Mouse (Mus musculus) intestine, embryonic 16.5 days (tissue): ENCODE data around the gene Rac2. TPM values are rescaled to one million over a fixed set of nuclear protein-coding genes. Genes with fewer than 3 reads are reported as not detected.

Experiments used
- ATAC-seq: fragments of 200-750 bp; cut with Nextera tagmentation; 2 replicates; pipeline ENCODE4 v1.8.0; 2017; ENCODE audit warnings: moderate TSS enrichment, moderate library complexity
- H3K27ac ChIP-seq: fragments of 300-500 bp; sonication (generic); 2 replicates; pipeline ENCODE4 v1.5.1; 2014; ENCODE audit warnings: mild to moderate bottlenecking, low read length
- H3K27me3 ChIP-seq: fragments of 300-500 bp; sonication (generic); replicated peaks from 2 replicates; pipeline ENCODE4 v1.6.1; 2014; ENCODE audit warnings: low read length, control low read depth, mixed read lengths; ENCODE audit not compliant: control insufficient read depth, insufficient read depth
- H3K36me3 ChIP-seq: fragments of 300-500 bp; sonication (generic); 2 replicates; pipeline ENCODE4 v1.6.1; 2014; ENCODE audit warnings: low read length, control low read depth; ENCODE audit not compliant: control insufficient read depth, insufficient read depth
- H3K4me1 ChIP-seq: fragments of 300-500 bp; sonication (generic); 2 replicates; pipeline ENCODE4 v1.6.1; 2014; ENCODE audit warnings: low read length, control low read depth, mixed read lengths; ENCODE audit not compliant: control insufficient read depth, insufficient read depth
- H3K4me2 ChIP-seq: fragments of 300-500 bp; sonication (generic); 2 replicates; pipeline ENCODE4 v1.6.1; 2014; ENCODE audit warnings: low read depth, low read length, control low read depth
- H3K4me3 ChIP-seq: fragments of 300-500 bp; sonication (generic); 2 replicates; pipeline ENCODE4 v1.5.1; 2014; ENCODE audit warnings: mild to moderate bottlenecking, low read length
- H3K9ac ChIP-seq: fragments of 300-500 bp; sonication (generic); 2 replicates; pipeline ENCODE4 v1.6.1; 2014; ENCODE audit warnings: low read depth, low read length
- H3K9me3 ChIP-seq: fragments of 300-500 bp; sonication (generic); 2 replicates; pipeline ENCODE4 v1.6.1; 2016; ENCODE audit warnings: low read length, control low read depth; ENCODE audit not compliant: control insufficient read depth
- WGBS: fragments of 180-500 bp; shearing (Covaris S2); extraction: QIAGEN DNeasy Blood & Tissue Kit; methylation state at CpG from one replicate; pipeline ENCODE4 v1.1.7; 2014; 5-methylcytosine and 5-hydroxymethylcytosine counted together
- polyA plus RNA-seq: library from polyadenylated mRNA; unstranded; fragments of >200 nt; fragmentation: Nextera tagmentation; extraction: Ambion mirVana; gene quantifications from 2 replicates; pipeline ENCODE4 v1.2.1, GENCODE M21; 2015

Rac2 gene
- polyA plus RNA-seq, 1 experiment from 2014 or later = 25.1 TPM

GRCm38 (mm10) chr15:78591680-78592451 lies 19.3 kb upstream of the Rac2 start:
- no peak for ATAC-seq

GRCm38 (mm10) chr15:78590785-78591184 lies 18.2 kb upstream of the Rac2 start:
- ATAC-seq = no peak
- Histone ChIP-seq H3K9me3 (no peaks in the 10 kb centered on the region), H3K4me2 (no peak overlapping the region), H3K27me3 (no peaks in the 10 kb centered on the region), H3K9ac (no peak overlapping the region), H3K27ac (no peak overlapping the region), H3K4me3 (no peak overlapping the region), H3K4me1 (no peaks in the 10 kb centered on the region), H3K36me3 (no peaks in the 10 kb centered on the region)
- 72% methylated on average over 6 of the region's 6 CpGs for WGBS

More at GRCm38 (mm10) chr15:78591680-78592451, 19.3 kb upstream of the Rac2 start:
- no peaks in the 10 kb centered on the region for H3K27me3 ChIP-seq
- 59% methylated on average over 15 of the region's 15 CpGs for WGBS
- H3K36me3 ChIP-seq = no peaks in the 10 kb centered on the region
- no peaks in the 10 kb centered on the region for H3K9me3 ChIP-seq
- no peak overlapping the region for H3K4me3 ChIP-seq
- no peaks in the 10 kb centered on the region for H3K4me1 ChIP-seq
- H3K4me2 ChIP-seq = no peak overlapping the region
- H3K27ac ChIP-seq = no peak overlapping the region
- H3K9ac ChIP-seq = no peak overlapping the region

GRCm38 (mm10) chr15:78589936-78590335 lies 17.4 kb upstream of the Rac2 start:
- ATAC-seq = no peak
- Histone ChIP-seq H3K4me2 (no peak overlapping the region), H3K4me3 (no peak overlapping the region), H3K27ac (no peak overlapping the region), H3K36me3 (no peaks in the 10 kb centered on the region), H3K9me3 (no peaks in the 10 kb centered on the region), H3K9ac (no peak overlapping the region), H3K4me1 (no peaks in the 10 kb centered on the region), H3K27me3 (no peaks in the 10 kb centered on the region)
- 77% methylated on average over 6 of the region's 6 CpGs for WGBS

GRCm38 (mm10) chr15:78588900-78589299 lies 16.3 kb upstream of the Rac2 start:
- Histone ChIP-seq H3K36me3 (no peaks in the 10 kb centered on the region), H3K4me3 (no peak overlapping the region), H3K9me3 (no peaks in the 10 kb centered on the region), H3K9ac (no peak overlapping the region), H3K4me2 (no peak overlapping the region), H3K27ac (no peak overlapping the region), H3K4me1 (no peaks in the 10 kb centered on the region), H3K27me3 (no peaks in the 10 kb centered on the region)
- WGBS = 75% methylated on average over 4 of the region's 4 CpGs
- ATAC-seq = no peak

- Histone ChIP-seq H3K9me3 (no peaks in the 10 kb centered on the region), H3K4me2 (no peak overlapping the region), H3K27ac (no peak overlapping the region), H3K4me1 (no peaks in the 10 kb centered on the region), H3K4me3 (no peak overlapping the region), H3K36me3 (no peaks in the 10 kb centered on the region), H3K27me3 (no peaks in the 10 kb centered on the region), H3K9ac (no peak overlapping the region)
- no peak for ATAC-seq
- WGBS = 77% methylated on average over 4 of the region's 4 CpGs
Measured at GRCm38 (mm10) chr15:78588049-78588448, 15.5 kb upstream of the Rac2 start.

- no peaks in the 10 kb centered on the region for H3K27me3 ChIP-seq
- ATAC-seq = peak; percentile 84
Measured at GRCm38 (mm10) chr15:78587050-78587994, 14.7 kb upstream of the Rac2 start.

GRCm38 (mm10) chr15:78585404-78585803 lies 12.8 kb upstream of the Rac2 start:
- no peaks in the 10 kb centered on the region for H3K36me3 ChIP-seq
- ATAC-seq = no peak
- no peak overlapping the region for H3K27ac ChIP-seq
- H3K4me1 ChIP-seq = peaks cover 8% of the 10 kb centered on the region
- WGBS = 89% methylated on average over 7 of the region's 7 CpGs
- H3K4me3 ChIP-seq = no peak overlapping the region
- H3K9me3 ChIP-seq = no peaks in the 10 kb centered on the region
- H3K9ac ChIP-seq = no peak overlapping the region
- H3K27me3 ChIP-seq = no peaks in the 10 kb centered on the region
- H3K4me2 ChIP-seq = no peak overlapping the region

More at GRCm38 (mm10) chr15:78587050-78587994, 14.7 kb upstream of the Rac2 start:
- Histone ChIP-seq H3K9ac (no peak overlapping the region), H3K36me3 (no peaks in the 10 kb centered on the region), H3K27ac (no peak overlapping the region), H3K4me3 (no peak overlapping the region), H3K4me1 (no peaks in the 10 kb centered on the region), H3K4me2 (no peak overlapping the region), H3K9me3 (no peaks in the 10 kb centered on the region)
- WGBS = 54% methylated on average over 18 of the region's 18 CpGs

GRCm38 (mm10) chr15:78583352-78583751 lies 10.8 kb upstream of the Rac2 start:
- Histone ChIP-seq H3K27me3 (no peaks in the 10 kb centered on the region), H3K4me3 (no peak overlapping the region), H3K4me1 (peaks cover 17% of the 10 kb centered on the region), H3K27ac (no peak overlapping the region), H3K36me3 (no peaks in the 10 kb centered on the region), H3K4me2 (no peak overlapping the region), H3K9ac (no peak overlapping the region), H3K9me3 (no peaks in the 10 kb centered on the region)
- WGBS = 33% methylated on average over 11 of the region's 11 CpGs
- ATAC-seq = no peak

- Histone ChIP-seq H3K9ac (no peak overlapping the region), H3K4me1 (peaks cover 16% of the 10 kb centered on the region), H3K9me3 (no peaks in the 10 kb centered on the region), H3K27me3 (no peaks in the 10 kb centered on the region), H3K36me3 (no peaks in the 10 kb centered on the region), H3K4me2 (no peak overlapping the region), H3K4me3 (no peak overlapping the region), H3K27ac (no peak overlapping the region)
- no peak for ATAC-seq
- 60% methylated on average over 4 of the region's 4 CpGs for WGBS
Measured at GRCm38 (mm10) chr15:78576284-78576810, 3.8 kb upstream of the Rac2 start.
